Mouse (Mus musculus): ENCODE measurements at regions not wholly inside any gene's neighbourhood (a gene's known extent, or its start where the extent isn't known, plus 50 kb on each side); places are given as distances from the start of the nearest gene placed in this dataset.

GRCm38 (mm10) chr7:82957208-82957977 lies 90.3 kb downstream of the Mex3b start:
- no peak overlapping the region for H3K27ac ChIP-seq (replicated peaks; ENCODE audit: low read depth, low read length)
- H3K4me1 ChIP-seq (ENCODE audit: control insufficient read depth, insufficient read depth, low read length), result no peaks in the 10 kb centered on the region
- 63% methylated on average over 20 of the region's 20 CpGs for WGBS
- H3K4me3 ChIP-seq (ENCODE audit: low read depth, low read length), result no peak overlapping the region
- no peak overlapping the region for H3K9ac ChIP-seq (replicated peaks; ENCODE audit: low read length)
- H3K27me3 ChIP-seq (ENCODE audit: control insufficient read depth, insufficient read depth, low read length), result no peaks in the 10 kb centered on the region
- ATAC-seq (replicated peaks; ENCODE audit: insufficient number of reproducible peaks, low FRiP score, low TSS enrichment, low read depth), result no peak
- no peak for DNase-seq (ENCODE audit: low spot score)
- no peaks in the 10 kb centered on the region for H3K9me3 ChIP-seq (replicated peaks; ENCODE audit: control insufficient read depth, low read length)
- H3K36me3 ChIP-seq (replicated peaks; ENCODE audit: control insufficient read depth, insufficient read depth, low read depth, low read length), result no peaks in the 10 kb centered on the region
- H3K4me2 ChIP-seq (ENCODE audit: low read depth, low read length), result no peak overlapping the region

GRCm38 (mm10) chr7:82970599-82970998 lies 103.5 kb downstream of the Mex3b start:
- no peak overlapping the region for H3K4me2 ChIP-seq (ENCODE audit: low read depth, low read length)
- H3K4me1 ChIP-seq (ENCODE audit: control insufficient read depth, insufficient read depth, low read length), result no peaks in the 10 kb centered on the region
- no peak overlapping the region for H3K4me3 ChIP-seq (ENCODE audit: low read depth, low read length)
- no peaks in the 10 kb centered on the region for H3K9me3 ChIP-seq (replicated peaks; ENCODE audit: control insufficient read depth, low read length)
- H3K27me3 ChIP-seq (ENCODE audit: control insufficient read depth, insufficient read depth, low read length), result no peaks in the 10 kb centered on the region
- DNase-seq (ENCODE audit: low spot score) (no peak), ATAC-seq (replicated peaks; ENCODE audit: insufficient number of reproducible peaks, low FRiP score, low TSS enrichment, low read depth) (no peak)
- H3K27ac ChIP-seq (replicated peaks; ENCODE audit: low read depth, low read length), result no peak overlapping the region
- no peak overlapping the region for H3K9ac ChIP-seq (replicated peaks; ENCODE audit: low read length)
- no peaks in the 10 kb centered on the region for H3K36me3 ChIP-seq (replicated peaks; ENCODE audit: control insufficient read depth, insufficient read depth, low read depth, low read length)
- WGBS, result 90% methylated on average over 1 of the region's 1 CpGs

GRCm38 (mm10) chr7:82971244-82971643 lies 104.1 kb downstream of the Mex3b start:
- H3K4me2 ChIP-seq (ENCODE audit: low read depth, low read length), result no peak overlapping the region
- H3K4me3 ChIP-seq (ENCODE audit: low read depth, low read length), result no peak overlapping the region
- no peaks in the 10 kb centered on the region for H3K9me3 ChIP-seq (replicated peaks; ENCODE audit: control insufficient read depth, low read length)
- H3K27ac ChIP-seq (replicated peaks; ENCODE audit: low read depth, low read length), result no peak overlapping the region
- 95% methylated on average over 5 of the region's 5 CpGs for WGBS
- no peaks in the 10 kb centered on the region for H3K27me3 ChIP-seq (ENCODE audit: control insufficient read depth, insufficient read depth, low read length)
- H3K36me3 ChIP-seq (replicated peaks; ENCODE audit: control insufficient read depth, insufficient read depth, low read depth, low read length), result no peaks in the 10 kb centered on the region
- no peak overlapping the region for H3K9ac ChIP-seq (replicated peaks; ENCODE audit: low read length)
- ATAC-seq (replicated peaks; ENCODE audit: insufficient number of reproducible peaks, low FRiP score, low TSS enrichment, low read depth), result no peak
- no peaks in the 10 kb centered on the region for H3K4me1 ChIP-seq (ENCODE audit: control insufficient read depth, insufficient read depth, low read length)
- DNase-seq (ENCODE audit: low spot score), result no peak

GRCm38 (mm10) chr7:82972214-82973006 lies 105.3 kb downstream of the Mex3b start:
- no peak overlapping the region for H3K4me3 ChIP-seq (ENCODE audit: low read depth, low read length)
- ATAC-seq (replicated peaks; ENCODE audit: insufficient number of reproducible peaks, low FRiP score, low TSS enrichment, low read depth), result no peak
- peak; percentile 62 for DNase-seq (ENCODE audit: low spot score)
- no peaks in the 10 kb centered on the region for H3K9me3 ChIP-seq (replicated peaks; ENCODE audit: control insufficient read depth, low read length)
- no peaks in the 10 kb centered on the region for H3K36me3 ChIP-seq (replicated peaks; ENCODE audit: control insufficient read depth, insufficient read depth, low read depth, low read length)
- no peaks in the 10 kb centered on the region for H3K27me3 ChIP-seq (ENCODE audit: control insufficient read depth, insufficient read depth, low read length)
- no peaks in the 10 kb centered on the region for H3K4me1 ChIP-seq (ENCODE audit: control insufficient read depth, insufficient read depth, low read length)
- 41% methylated on average over 12 of the region's 12 CpGs for WGBS
- H3K9ac ChIP-seq (replicated peaks; ENCODE audit: low read length), result no peak overlapping the region
- H3K4me2 ChIP-seq (ENCODE audit: low read depth, low read length), result no peak overlapping the region
- no peak overlapping the region for H3K27ac ChIP-seq (replicated peaks; ENCODE audit: low read depth, low read length)

- DNase-seq (ENCODE audit: low spot score), result no peak
- Histone ChIP-seq H3K4me1 (ENCODE audit: control insufficient read depth, insufficient read depth, low read length) (no peaks in the 10 kb centered on the region), H3K9me3 (replicated peaks; ENCODE audit: control insufficient read depth, low read length) (no peaks in the 10 kb centered on the region)
Observed at GRCm38 (mm10) chr7:82990708-82991107, 123.6 kb downstream of the Mex3b start.

GRCm38 (mm10) chr7:82993136-82993535 lies 126.0 kb downstream of the Mex3b start:
- H3K4me3 ChIP-seq (ENCODE audit: low read depth, low read length), result no peak overlapping the region
- ATAC-seq (replicated peaks; ENCODE audit: insufficient number of reproducible peaks, low FRiP score, low TSS enrichment, low read depth) (no peak), DNase-seq (ENCODE audit: low spot score) (no peak)
- no peaks in the 10 kb centered on the region for H3K9me3 ChIP-seq (replicated peaks; ENCODE audit: control insufficient read depth, low read length)
- H3K4me2 ChIP-seq (ENCODE audit: low read depth, low read length), result no peak overlapping the region
- H3K27me3 ChIP-seq (ENCODE audit: control insufficient read depth, insufficient read depth, low read length), result no peaks in the 10 kb centered on the region
- H3K4me1 ChIP-seq (ENCODE audit: control insufficient read depth, insufficient read depth, low read length), result no peaks in the 10 kb centered on the region
- H3K9ac ChIP-seq (replicated peaks; ENCODE audit: low read length), result no peak overlapping the region
- H3K27ac ChIP-seq (replicated peaks; ENCODE audit: low read depth, low read length), result no peak overlapping the region
- no peaks in the 10 kb centered on the region for H3K36me3 ChIP-seq (replicated peaks; ENCODE audit: control insufficient read depth, insufficient read depth, low read depth, low read length)
- 85% methylated on average over 5 of the region's 5 CpGs for WGBS

More at GRCm38 (mm10) chr7:82990708-82991107, 123.6 kb downstream of the Mex3b start:
- no peak overlapping the region for H3K9ac ChIP-seq (replicated peaks; ENCODE audit: low read length)
- H3K4me2 ChIP-seq (ENCODE audit: low read depth, low read length), result no peak overlapping the region
- H3K4me3 ChIP-seq (ENCODE audit: low read depth, low read length), result no peak overlapping the region
- H3K36me3 ChIP-seq (replicated peaks; ENCODE audit: control insufficient read depth, insufficient read depth, low read depth, low read length), result no peaks in the 10 kb centered on the region
- ATAC-seq (replicated peaks; ENCODE audit: insufficient number of reproducible peaks, low FRiP score, low TSS enrichment, low read depth), result no peak
- no peaks in the 10 kb centered on the region for H3K27me3 ChIP-seq (ENCODE audit: control insufficient read depth, insufficient read depth, low read length)
- no peak overlapping the region for H3K27ac ChIP-seq (replicated peaks; ENCODE audit: low read depth, low read length)

- Histone ChIP-seq H3K27ac (replicated peaks; ENCODE audit: low read depth, low read length) (no peak overlapping the region), H3K4me3 (ENCODE audit: low read depth, low read length) (no peak overlapping the region), H3K36me3 (replicated peaks; ENCODE audit: control insufficient read depth, insufficient read depth, low read depth, low read length) (no peaks in the 10 kb centered on the region), H3K9ac (replicated peaks; ENCODE audit: low read length) (no peak overlapping the region), H3K27me3 (ENCODE audit: control insufficient read depth, insufficient read depth, low read length) (no peaks in the 10 kb centered on the region), H3K9me3 (replicated peaks; ENCODE audit: control insufficient read depth, low read length) (no peaks in the 10 kb centered on the region), H3K4me2 (ENCODE audit: low read depth, low read length) (no peak overlapping the region), H3K4me1 (ENCODE audit: control insufficient read depth, insufficient read depth, low read length) (no peaks in the 10 kb centered on the region)
- WGBS, result 84% methylated on average over 2 of the region's 2 CpGs
- DNase-seq (ENCODE audit: low spot score) (no peak), ATAC-seq (replicated peaks; ENCODE audit: insufficient number of reproducible peaks, low FRiP score, low TSS enrichment, low read depth) (no peak)
Observed at GRCm38 (mm10) chr7:82998848-82999247, 131.7 kb downstream of the Mex3b start.

- Histone ChIP-seq H3K9ac (replicated peaks; ENCODE audit: low read length) (no peak overlapping the region), H3K4me3 (ENCODE audit: low read depth, low read length) (no peak overlapping the region), H3K27me3 (ENCODE audit: control insufficient read depth, insufficient read depth, low read length) (no peaks in the 10 kb centered on the region), H3K9me3 (replicated peaks; ENCODE audit: control insufficient read depth, low read length) (no peaks in the 10 kb centered on the region), H3K36me3 (replicated peaks; ENCODE audit: control insufficient read depth, insufficient read depth, low read depth, low read length) (no peaks in the 10 kb centered on the region), H3K4me1 (ENCODE audit: control insufficient read depth, insufficient read depth, low read length) (no peaks in the 10 kb centered on the region), H3K27ac (replicated peaks; ENCODE audit: low read depth, low read length) (no peak overlapping the region), H3K4me2 (ENCODE audit: low read depth, low read length) (no peak overlapping the region)
- ATAC-seq (replicated peaks; ENCODE audit: insufficient number of reproducible peaks, low FRiP score, low TSS enrichment, low read depth), result no peak
- 91% methylated on average over 4 of the region's 4 CpGs for WGBS
- no peak for DNase-seq (ENCODE audit: low spot score)
Observed at GRCm38 (mm10) chr7:83007540-83007939, 140.4 kb downstream of the Mex3b start.

Data from embryonic facial prominence, embryonic 11.5 days (tissue).